Mouse (Mus musculus): ENCODE measurements around the gene Lyst.
"Not testable (repeated sequence)": the region's sequence is repeated elsewhere in the genome, so short reads cannot be mapped to it uniquely, and the experiment has no call there.

GRCm38 (mm10) chr13:13797816-13798215, 207.6 kb downstream of the Lyst start:
- TF ChIP-seq CTCF (conservative IDR thresholded peaks at IDR 0.05; ENCODE audit: insufficient read depth, insufficient read length, low read depth, low read length); POLR2A (IDR thresholded peaks at IDR 0.05; ENCODE audit: low read depth, low read length): not testable (repeated sequence)

Measured in kidney, adult 2 months (tissue).